Mouse (Mus musculus) forebrain, embryonic 11.5 days (tissue): ENCODE data around the gene A930004D18Rik. TPM values are rescaled to one million over a fixed set of nuclear protein-coding genes. Genes with fewer than 3 reads are reported as not detected.
A peak's percentile ranks its signal among the peaks of the same experiment; 100 is the strongest.

Source experiments
- ATAC-seq: fragments of 200-750 bp; cut with Nextera tagmentation; replicated peaks from 2 replicates; pipeline ENCODE4 v1.8.0; 2017; ENCODE audit warnings: moderate TSS enrichment; ENCODE audit not compliant: low FRiP score
- DNase-seq: peaks from one replicate; pipeline ENCODE4 v3.0.0-alpha.2; 2017; ENCODE audit warnings: low spot score
- H3K27ac ChIP-seq: fragments of 300-500 bp; sonication (generic); 2 replicates; pipeline ENCODE4 v1.5.1; 2014; ENCODE audit warnings: low read depth, low read length
- H3K27me3 ChIP-seq: fragments of 300-500 bp; sonication (generic); 2 replicates; pipeline ENCODE4 v1.6.1; 2014; ENCODE audit warnings: mild to moderate bottlenecking, low read length, mixed read lengths; ENCODE audit not compliant: control insufficient read depth, insufficient read depth
- H3K36me3 ChIP-seq: fragments of 300-500 bp; sonication (generic); 2 replicates; pipeline ENCODE4 v1.6.1; 2014; ENCODE audit warnings: mild to moderate bottlenecking, low read length, moderate library complexity, mixed read lengths; ENCODE audit not compliant: control insufficient read depth, insufficient read depth
- H3K4me1 ChIP-seq: fragments of 300-500 bp; sonication (generic); replicated peaks from 2 replicates; pipeline ENCODE4 v1.6.1; 2014; ENCODE audit warnings: low read length, mixed read lengths; ENCODE audit not compliant: control insufficient read depth, insufficient read depth
- H3K4me2 ChIP-seq: fragments of 300-500 bp; sonication (generic); 2 replicates; pipeline ENCODE4 v1.6.1; 2014; ENCODE audit warnings: low read depth, mild to moderate bottlenecking, low read length, moderate library complexity, mixed read lengths; ENCODE audit not compliant: severe bottlenecking
- H3K4me3 ChIP-seq: fragments of 300-500 bp; sonication (generic); 2 replicates; pipeline ENCODE4 v1.5.1; 2014; ENCODE audit warnings: low read depth, low read length
- H3K9ac ChIP-seq: fragments of 300-500 bp; sonication (generic); 2 replicates; pipeline ENCODE4 v1.6.1; 2014; ENCODE audit warnings: low read length
- H3K9me3 ChIP-seq: fragments of 300-500 bp; sonication (generic); 2 replicates; pipeline ENCODE4 v1.6.1; 2016; ENCODE audit warnings: low read length, mixed read lengths; ENCODE audit not compliant: control insufficient read depth
- WGBS: fragments of 180-500 bp; shearing (Covaris S2); extraction: QIAGEN DNeasy Blood & Tissue Kit; methylation state at CpG from one replicate; pipeline ENCODE4 v1.1.7; 2014; 5-methylcytosine and 5-hydroxymethylcytosine counted together
- polyA plus RNA-seq: library from polyadenylated mRNA; unstranded; fragments of >200 nt; fragmentation: Nextera tagmentation; extraction: Ambion mirVana; gene quantifications from 2 replicates; pipeline ENCODE4 v1.2.1, GENCODE M21; 2014

The A930004D18Rik gene
- polyA plus RNA-seq, 1 experiment from 2014 or later = 12.2 TPM

DNA sequence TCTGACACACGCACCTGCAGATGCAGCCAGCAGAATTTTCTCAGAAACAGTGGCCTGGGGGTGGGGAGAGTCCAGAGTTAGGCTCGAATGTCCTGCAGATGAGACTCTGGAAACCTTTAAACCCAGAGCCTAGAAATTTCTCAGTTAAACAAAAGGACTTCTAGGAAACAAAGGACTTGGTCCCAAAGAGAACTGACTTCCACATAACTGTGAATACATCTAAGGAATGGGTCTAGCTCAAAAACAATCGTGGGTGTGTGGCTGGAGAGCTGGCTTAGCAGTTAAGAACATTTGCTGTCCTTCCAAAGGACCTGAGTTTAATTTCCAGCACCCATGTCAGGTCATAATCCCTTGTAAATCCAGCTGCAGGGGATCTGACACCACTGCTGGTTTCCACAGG lies 22.0 kb downstream of the A930004D18Rik start:
- H3K4me3 ChIP-seq = no peak overlapping the region
- H3K27me3 ChIP-seq = no peaks in the 10 kb centered on the region
- H3K27ac ChIP-seq = no peak overlapping the region
- no peaks in the 10 kb centered on the region for H3K4me1 ChIP-seq
- H3K4me2 ChIP-seq = no peak overlapping the region
- 54% methylated on average over 3 of the region's 3 CpGs for WGBS
- H3K36me3 ChIP-seq = no peaks in the 10 kb centered on the region
- ATAC-seq = no peak
- H3K9me3 ChIP-seq = no peaks in the 10 kb centered on the region
- H3K9ac ChIP-seq = no peak overlapping the region
- DNase-seq = no peak

DNA sequence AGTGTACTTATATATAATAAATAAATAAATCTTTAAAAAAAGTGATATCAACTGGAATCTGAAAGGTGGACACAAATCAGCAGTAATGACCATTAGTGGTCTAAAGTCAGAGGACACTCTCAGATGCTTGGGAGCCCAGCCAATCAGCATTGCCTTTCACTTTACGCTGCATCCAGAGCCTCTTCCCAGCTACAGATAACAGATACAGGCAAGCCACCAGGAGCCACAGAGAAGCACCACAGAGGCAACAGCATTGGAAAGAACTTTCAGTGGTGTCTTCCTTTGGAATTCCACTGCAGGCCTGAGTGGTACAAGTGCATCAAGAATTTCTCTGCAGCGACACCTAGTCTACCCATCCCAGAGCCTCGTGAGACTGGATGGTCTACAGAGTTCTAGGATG lies 24.7 kb downstream of the A930004D18Rik start:
- Histone ChIP-seq H3K4me3 (no peak overlapping the region), H3K9me3 (no peaks in the 10 kb centered on the region), H3K27me3 (no peaks in the 10 kb centered on the region), H3K36me3 (no peaks in the 10 kb centered on the region), H3K4me1 (no peaks in the 10 kb centered on the region), H3K27ac (no peak overlapping the region), H3K9ac (no peak overlapping the region), H3K4me2 (no peak overlapping the region)
- ATAC-seq (no peak), DNase-seq (peak; percentile 31)
- WGBS = 94% methylated on average over 3 of the region's 3 CpGs

DNA sequence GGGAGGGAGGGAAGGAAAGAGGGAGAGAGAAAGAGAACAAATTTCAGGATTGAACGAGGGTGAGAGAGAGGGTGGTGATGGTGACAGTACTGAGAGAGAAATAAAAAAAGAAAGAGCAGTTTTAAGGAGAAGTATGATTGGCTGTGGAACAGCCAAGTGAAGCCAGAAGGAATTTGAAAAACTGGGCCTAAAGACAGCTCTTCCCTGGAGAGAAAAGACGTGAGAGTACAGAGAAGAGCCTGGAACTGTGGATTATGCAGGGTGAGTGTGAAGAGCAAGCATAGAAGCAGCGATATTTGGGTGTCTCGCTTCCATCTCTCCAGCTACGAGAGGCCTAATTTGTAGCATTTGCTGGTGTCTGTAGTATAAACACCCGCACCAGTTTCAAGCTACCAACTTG lies 26.3 kb downstream of the A930004D18Rik start:
- 90% methylated on average over 6 of the region's 6 CpGs for WGBS
- Histone ChIP-seq H3K36me3 (no peaks in the 10 kb centered on the region), H3K9me3 (no peaks in the 10 kb centered on the region), H3K9ac (no peak overlapping the region), H3K4me3 (no peak overlapping the region), H3K27me3 (no peaks in the 10 kb centered on the region), H3K4me2 (no peak overlapping the region), H3K27ac (no peak overlapping the region), H3K4me1 (no peaks in the 10 kb centered on the region)
- no peak for ATAC-seq
- peak; percentile 11 for DNase-seq

DNA sequence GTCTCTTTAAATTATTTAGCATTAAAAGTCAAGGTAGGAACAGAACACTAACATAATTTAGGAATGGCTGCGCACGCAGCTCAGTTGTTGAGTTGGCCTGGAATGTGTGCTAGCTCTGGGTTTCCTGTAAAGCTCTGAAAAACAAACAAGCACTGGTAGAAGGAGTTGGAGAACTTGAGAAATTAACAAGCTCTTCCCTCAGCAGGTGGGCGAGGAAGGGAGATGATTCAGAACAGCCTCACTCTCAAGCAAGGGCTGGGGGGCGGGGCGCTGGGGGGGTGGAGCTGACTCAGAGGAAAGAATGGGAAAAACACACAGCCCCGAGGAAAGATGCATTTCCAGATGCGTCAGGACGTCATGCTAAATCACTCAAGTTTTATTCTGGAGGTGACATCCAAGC lies 32.4 kb downstream of the A930004D18Rik start:
- Histone ChIP-seq H3K9me3 (no peaks in the 10 kb centered on the region), H3K27me3 (no peaks in the 10 kb centered on the region), H3K4me2 (no peak overlapping the region), H3K4me1 (no peaks in the 10 kb centered on the region), H3K9ac (no peak overlapping the region), H3K27ac (no peak overlapping the region), H3K36me3 (no peaks in the 10 kb centered on the region), H3K4me3 (no peak overlapping the region)
- ATAC-seq (no peak), DNase-seq (peak; percentile 56)
- 35% methylated on average over 8 of the region's 8 CpGs for WGBS

DNA sequence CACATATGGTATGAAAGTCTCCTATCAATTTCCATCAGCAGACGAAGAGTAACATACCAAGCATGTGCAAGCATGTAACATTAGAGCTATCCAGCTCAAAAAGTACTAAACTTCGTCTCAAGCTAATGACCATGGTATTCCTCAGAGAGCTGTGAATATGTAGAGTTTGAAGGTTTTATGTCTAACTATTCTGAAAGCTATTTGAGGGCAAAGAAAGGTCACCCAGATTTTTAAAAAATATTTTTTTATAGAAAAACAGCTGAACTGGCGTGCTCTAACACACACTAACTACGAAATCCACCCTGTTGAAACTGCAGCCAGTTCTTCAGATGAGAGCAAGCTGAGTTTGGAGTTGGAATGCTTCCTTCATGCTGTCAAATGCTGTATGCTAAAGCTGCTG lies 33.3 kb downstream of the A930004D18Rik start:
- H3K9me3 ChIP-seq = no peaks in the 10 kb centered on the region
- H3K4me2 ChIP-seq = no peak overlapping the region
- H3K27me3 ChIP-seq = no peaks in the 10 kb centered on the region
- no peak for ATAC-seq
- H3K4me3 ChIP-seq = no peak overlapping the region
- H3K4me1 ChIP-seq = no peaks in the 10 kb centered on the region
- H3K36me3 ChIP-seq = no peaks in the 10 kb centered on the region
- 91% methylated on average over 4 of the region's 4 CpGs for WGBS
- no peak overlapping the region for H3K27ac ChIP-seq
- H3K9ac ChIP-seq = no peak overlapping the region
- DNase-seq = no peak

DNA sequence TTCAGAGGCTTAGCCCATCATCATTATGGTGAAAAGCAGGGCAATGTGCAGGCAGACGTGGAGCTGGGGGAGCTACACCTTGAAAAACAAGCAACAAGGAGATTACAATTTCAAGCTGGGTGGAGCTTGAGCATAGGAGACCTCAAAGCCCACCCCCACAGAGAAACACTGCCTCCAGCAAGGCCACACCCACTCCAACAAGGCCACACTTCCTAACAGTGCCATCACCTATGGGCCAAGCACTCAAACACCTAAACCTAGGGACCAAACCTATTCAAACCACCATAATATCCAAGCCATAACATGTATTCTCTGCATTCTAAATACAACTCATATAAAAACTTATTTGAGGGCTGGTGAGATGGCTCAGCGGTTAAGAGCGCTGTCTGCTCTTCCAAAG lies 35.2 kb downstream of the A930004D18Rik start:
- no peaks in the 10 kb centered on the region for H3K36me3 ChIP-seq
- H3K4me1 ChIP-seq = no peaks in the 10 kb centered on the region
- DNase-seq (no peak), ATAC-seq (no peak)
- H3K4me2 ChIP-seq = no peak overlapping the region
- no peaks in the 10 kb centered on the region for H3K9me3 ChIP-seq
- no peak overlapping the region for H3K4me3 ChIP-seq
- WGBS = 90% methylated on average over 3 of the region's 3 CpGs
- no peak overlapping the region for H3K9ac ChIP-seq
- H3K27me3 ChIP-seq = no peaks in the 10 kb centered on the region
- no peak overlapping the region for H3K27ac ChIP-seq

DNA sequence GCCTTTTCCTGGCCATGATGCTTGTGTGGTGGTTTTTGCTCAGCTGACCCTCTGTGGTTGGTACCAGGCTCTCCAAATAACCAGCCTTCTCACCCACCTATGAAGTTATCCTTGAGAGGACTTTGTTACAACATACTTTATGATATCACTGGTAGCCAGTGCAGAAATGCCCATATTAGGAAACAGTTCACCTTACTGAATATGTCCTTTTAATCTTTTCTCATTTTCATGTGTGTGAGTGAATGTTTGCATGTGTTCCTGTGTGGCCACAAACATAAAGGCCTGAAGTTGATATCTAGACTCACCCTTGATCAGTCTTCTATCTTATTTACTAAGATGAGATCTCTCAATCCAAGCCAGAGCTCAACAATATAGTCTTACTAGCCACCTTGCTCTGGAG lies 40.7 kb downstream of the A930004D18Rik start, which contains the start of gene H2al2a:
H2al2a (minus strand) TSS at position 101 of the 400 bp plus-strand sequence.
- H3K27ac ChIP-seq = no peak within 1 kb of the TSS
- no peaks in the 10 kb centered on the region for H3K9me3 ChIP-seq
- H3K4me2 ChIP-seq = no peak within 1 kb of the TSS
- no peaks in the 10 kb centered on the region for H3K27me3 ChIP-seq
- ATAC-seq (no peak), DNase-seq (no peak)
- H3K9ac ChIP-seq = no peak within 1 kb of the TSS
- no peaks in the 10 kb centered on the region for H3K4me1 ChIP-seq
- no peak within 1 kb of the TSS for H3K4me3 ChIP-seq
- H3K36me3 ChIP-seq = no peaks in the 10 kb centered on the region

DNA sequence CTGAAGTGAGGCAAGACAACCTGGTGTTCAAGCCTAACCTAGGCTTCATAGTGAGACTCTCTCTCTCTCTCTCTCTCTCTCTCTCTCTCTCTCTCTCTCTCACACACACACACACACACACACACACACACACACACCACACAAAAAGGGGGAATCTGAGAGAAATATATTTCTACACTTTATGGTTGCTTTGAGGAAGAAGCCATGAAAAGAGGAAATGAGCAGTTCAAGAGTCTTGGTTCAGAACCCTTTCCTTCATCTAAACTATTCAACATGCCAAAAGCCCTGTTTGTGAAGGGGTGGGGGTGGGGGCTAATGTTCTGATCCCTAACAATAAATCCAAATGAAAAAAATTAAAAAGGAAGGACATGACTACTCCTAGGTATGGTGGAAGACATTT lies 48.0 kb downstream of the A930004D18Rik start:
- Histone ChIP-seq H3K4me1 (no peaks in the 10 kb centered on the region), H3K4me2 (no peak overlapping the region), H3K4me3 (no peak overlapping the region), H3K36me3 (no peaks in the 10 kb centered on the region), H3K27ac (no peak overlapping the region), H3K9me3 (no peaks in the 10 kb centered on the region), H3K27me3 (no peaks in the 10 kb centered on the region), H3K9ac (no peak overlapping the region)
- ATAC-seq (no peak), DNase-seq (no peak)

DNA sequence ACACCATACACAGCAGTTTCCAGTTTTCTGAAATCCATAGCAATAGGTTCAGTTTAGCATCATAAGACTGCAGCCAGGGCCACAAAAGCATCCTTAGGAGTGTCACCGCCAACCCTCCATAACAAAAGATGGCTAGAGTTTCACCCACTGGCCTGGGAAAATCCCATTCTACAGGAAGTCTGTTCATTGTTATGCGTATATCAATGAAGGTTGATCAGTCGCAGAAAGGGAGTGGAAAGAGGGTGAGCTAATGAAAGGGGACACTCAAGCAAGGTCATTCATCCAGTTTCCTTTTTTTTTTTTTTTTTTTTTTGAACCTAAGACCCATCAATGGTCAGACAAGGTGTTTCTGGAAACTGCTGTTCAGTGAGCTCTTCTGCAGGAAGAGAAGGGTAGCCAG lies 48.4 kb downstream of the A930004D18Rik start:
- WGBS = 50% methylated on average over 3 of the region's 3 CpGs
- no peak for DNase-seq
- ATAC-seq = no peak

More for the DNA sequence above, 48.4 kb downstream of the A930004D18Rik start:
- Histone ChIP-seq H3K9me3 (no peaks in the 10 kb centered on the region), H3K4me2 (no peak overlapping the region), H3K9ac (no peak overlapping the region), H3K4me3 (no peak overlapping the region), H3K4me1 (no peaks in the 10 kb centered on the region), H3K36me3 (no peaks in the 10 kb centered on the region), H3K27ac (no peak overlapping the region), H3K27me3 (no peaks in the 10 kb centered on the region)
